Mouse (Mus musculus) urinary bladder, postnatal 4 days (tissue): Measurements from ENCODE around the gene Nt5c2.

Experiments used
- DNase-seq, 2 experiments: peaks; one replicate each; pipeline ENCODE4 v3.0.0; 2021 to 2022; ENCODE audit warnings: low spot score in 2 of 2

Nt5c2 gene

DNA sequence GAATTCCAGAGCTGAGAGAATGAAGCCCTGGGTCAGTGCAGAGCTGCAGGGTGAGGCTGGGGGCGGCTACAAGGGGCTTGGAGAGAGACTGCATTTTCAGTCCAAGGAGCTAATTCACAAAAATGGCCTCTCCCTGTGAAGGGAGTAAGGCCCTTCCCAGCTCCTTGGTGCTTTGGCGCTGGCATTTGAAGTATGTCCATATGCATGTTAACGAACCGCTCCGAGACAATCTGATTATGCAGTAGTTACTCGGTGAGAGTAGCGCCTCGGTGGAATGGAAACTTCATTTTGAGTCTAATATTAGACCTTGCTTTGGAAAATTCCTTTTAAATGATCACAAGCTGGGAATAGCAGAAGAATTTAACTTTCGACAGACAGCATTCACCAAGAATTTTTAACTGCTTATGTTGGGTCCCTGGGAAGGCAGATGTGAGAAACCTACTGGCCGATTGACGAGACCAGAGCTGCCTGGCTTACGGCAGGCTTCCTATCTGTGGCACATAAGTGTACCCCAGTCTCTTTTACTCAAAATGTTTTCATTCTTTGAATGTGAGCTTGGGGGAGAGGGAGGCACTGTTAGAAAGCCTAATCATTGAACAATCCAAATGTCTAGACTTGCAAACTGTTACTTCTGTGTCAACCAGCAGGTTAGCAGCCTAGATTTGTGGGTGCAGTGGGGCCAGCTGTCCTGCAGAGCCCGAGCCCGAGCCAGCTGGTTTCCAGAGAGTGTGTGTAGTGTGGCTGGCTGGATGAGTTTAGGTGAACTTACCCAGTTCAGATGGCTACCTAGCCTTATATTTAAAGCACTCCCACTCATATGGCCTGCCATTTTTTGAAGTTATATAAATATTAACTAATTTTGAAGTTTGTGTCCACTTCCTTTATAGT lies 166.3 kb downstream of the Nt5c2 start:
- no peak for DNase-seq

DNA sequence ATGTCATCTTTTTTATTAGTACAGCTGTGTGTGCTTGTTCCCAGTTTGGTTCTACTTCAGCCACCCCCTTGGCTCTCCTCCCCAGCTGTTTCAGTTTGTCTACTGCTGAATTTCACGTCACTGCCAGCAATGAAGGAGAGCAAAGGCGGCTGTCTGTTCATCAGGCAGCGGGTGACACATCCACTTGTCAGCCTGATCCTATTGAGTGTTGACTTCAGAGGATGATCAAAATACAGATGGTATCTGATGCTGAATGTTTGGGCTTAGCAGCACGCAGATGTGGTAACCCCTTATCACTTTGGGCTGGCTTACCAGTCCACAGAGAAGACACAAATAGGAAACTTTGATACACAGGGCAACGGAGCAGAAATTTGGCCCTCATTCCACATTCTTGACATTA lies 168.5 kb downstream of the Nt5c2 start:
- DNase-seq = no peak

DNA sequence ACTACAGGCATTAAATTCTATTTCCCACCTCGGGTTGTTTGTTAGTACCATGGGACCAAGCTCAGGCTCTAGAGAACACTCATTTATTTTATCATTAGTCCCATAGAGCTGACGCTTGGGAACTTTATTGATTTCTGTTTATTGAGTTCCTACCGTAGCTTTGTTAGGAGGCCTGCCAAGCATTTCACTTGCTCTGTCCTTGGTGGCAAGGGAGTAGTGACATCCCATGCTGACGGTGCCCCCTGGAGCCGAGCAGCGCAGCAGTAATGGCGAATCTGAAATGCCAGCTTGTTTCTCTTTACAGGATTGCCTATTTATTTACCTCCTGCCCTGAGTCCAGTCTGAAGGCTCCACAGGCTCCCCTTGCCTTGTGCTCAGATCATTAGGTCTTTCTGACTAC lies 168.9 kb downstream of the Nt5c2 start:
- no peak for DNase-seq

- peak in 1 of 2 experiments; percentile 12 for DNase-seq
Measured at GRCm38 (mm10) chr19:46843030-46843429, 171.9 kb downstream of the Nt5c2 start.

DNA sequence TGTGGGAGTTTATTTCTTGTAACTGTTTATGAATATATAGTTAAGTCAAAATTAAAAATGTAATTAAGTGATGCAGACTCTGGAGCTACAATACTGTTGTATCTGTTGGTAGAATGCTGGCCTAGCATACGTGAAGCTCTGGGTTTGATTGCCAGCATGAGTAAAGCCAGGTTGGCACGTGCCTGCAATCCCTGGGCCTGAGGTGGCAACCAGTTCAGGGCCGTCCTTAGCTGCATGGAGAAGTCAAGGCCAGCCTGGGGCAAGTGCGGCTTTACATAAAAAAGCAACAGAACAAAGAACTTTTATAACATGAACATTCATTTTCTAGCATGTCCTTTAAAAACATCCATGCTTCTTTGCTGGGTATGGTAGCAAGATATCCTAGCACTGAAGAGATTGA lies 173.9 kb downstream of the Nt5c2 start:
- no peak for DNase-seq

DNA sequence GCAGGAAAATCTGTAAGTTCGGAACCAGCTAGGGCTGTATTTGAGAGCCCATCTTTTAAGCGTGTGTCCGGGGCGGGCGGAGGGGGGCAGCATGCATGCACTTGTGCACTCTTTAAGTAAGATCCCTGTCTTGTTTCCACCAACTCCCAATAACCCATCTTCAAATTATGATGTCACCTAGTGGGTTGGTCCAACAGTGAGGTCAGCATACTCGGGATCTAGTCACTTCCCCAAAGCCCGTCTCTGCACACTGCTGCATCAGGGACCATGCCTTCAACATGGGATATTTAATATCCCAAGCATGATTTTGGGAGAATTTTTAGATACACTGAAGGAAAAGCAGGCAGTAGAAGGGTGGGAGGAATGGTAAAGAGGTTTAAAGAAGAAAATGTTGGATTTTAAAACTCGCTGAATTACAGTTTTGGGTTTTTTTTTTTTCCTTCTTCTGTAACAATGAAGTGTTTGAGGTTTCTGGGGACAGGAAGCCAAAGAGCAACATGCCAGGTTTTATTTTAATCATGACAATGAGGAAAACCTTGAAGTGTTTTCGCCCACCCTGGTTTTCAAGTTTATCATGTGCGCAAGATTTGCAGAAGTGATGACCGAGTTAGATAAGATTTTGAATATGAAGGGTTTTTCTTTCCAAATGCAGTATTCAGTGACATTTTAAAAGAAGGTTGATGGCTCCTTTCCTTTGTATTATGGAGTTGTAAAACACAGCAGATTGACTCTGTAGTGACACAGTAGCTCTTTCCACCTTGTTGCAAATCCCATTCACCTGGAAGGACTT lies 177.5 kb downstream of the Nt5c2 start:
- DNase-seq = no peak

DNA sequence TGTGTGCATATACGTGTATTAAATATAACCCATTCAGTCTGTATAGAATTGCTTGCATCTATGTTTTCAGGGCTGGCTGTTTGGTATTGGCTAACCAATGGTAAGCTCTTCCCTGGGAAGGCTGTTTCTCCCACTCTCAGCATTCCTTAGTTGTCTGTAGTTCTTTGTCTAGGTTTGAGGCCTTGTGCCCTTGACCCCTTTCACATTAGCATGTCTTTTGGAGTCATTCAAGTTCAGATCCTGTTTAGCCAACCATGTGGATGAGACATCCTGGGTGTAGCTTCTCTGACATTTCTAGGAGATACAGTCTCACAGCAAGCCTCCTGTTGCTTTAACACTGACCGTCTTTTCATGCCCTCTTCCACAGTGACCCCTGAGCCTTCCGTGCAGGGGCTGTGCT lies 178.9 kb downstream of the Nt5c2 start:
- DNase-seq = no peak

DNA sequence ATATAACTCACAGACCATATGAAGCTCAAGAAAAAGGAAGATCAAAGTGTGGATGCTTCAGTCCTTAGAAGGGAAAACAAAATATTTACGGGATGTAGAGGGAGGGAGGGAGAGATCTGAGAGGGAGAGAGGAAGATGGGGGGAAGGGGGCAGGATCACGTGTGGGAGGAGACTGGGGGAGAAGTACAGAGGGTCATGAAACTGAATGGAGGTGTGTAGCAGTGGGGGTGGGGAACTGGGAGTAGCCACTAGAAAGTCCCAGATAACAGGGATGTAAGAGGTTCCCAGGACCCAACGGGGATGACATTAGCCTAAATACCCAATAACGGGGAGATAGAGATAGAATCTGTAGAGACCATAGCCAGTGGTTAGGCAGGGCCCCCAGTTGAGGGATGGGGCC lies 179.6 kb downstream of the Nt5c2 start:
- DNase-seq = no peak

DNA sequence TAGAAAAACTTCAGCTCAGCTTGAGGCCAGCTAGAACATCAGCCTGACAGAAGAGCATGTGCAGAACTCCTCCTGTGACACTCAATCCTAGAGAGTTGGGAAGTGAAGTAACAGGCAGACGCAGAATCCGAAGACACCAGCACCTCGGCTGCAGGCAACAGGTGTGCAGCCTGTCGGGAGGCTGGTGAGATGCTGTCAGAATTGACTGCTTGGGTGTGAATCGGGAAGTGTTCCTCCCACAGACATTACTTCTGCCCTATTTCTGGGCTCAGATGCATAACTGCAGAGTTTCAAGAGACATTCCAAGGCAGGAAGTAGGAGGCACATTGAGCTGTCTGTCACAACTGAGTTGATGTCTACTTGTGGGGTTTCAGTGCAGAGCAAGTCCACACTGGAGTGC lies 180.7 kb downstream of the Nt5c2 start:
- DNase-seq = no peak
